Mouse (Mus musculus): ENCODE measurements at regions not wholly inside any gene's neighbourhood (a gene's known extent, or its start where the extent isn't known, plus 50 kb on each side); places are given as distances from the start of the nearest gene placed in this dataset.

DNA sequence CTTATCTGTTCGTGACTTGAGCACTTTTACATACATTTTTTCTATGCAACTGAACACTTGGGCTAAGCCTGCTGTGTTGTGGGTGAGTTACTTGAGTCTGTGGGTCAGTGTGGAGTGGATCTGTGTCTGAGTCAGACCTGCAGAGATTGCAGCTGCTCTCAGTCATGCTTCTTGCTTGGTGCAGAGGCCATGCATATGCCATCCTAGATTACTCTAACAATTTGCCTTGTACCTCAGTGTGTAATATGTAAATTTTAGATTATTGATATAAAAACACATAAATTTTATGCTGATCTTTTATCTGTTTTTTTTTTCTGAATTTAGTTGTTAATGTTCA lies 326.2 kb downstream of the 1700129C05Rik start:
- no peak for DNase-seq (ENCODE audit: low spot score in 2 of 2)

DNA sequence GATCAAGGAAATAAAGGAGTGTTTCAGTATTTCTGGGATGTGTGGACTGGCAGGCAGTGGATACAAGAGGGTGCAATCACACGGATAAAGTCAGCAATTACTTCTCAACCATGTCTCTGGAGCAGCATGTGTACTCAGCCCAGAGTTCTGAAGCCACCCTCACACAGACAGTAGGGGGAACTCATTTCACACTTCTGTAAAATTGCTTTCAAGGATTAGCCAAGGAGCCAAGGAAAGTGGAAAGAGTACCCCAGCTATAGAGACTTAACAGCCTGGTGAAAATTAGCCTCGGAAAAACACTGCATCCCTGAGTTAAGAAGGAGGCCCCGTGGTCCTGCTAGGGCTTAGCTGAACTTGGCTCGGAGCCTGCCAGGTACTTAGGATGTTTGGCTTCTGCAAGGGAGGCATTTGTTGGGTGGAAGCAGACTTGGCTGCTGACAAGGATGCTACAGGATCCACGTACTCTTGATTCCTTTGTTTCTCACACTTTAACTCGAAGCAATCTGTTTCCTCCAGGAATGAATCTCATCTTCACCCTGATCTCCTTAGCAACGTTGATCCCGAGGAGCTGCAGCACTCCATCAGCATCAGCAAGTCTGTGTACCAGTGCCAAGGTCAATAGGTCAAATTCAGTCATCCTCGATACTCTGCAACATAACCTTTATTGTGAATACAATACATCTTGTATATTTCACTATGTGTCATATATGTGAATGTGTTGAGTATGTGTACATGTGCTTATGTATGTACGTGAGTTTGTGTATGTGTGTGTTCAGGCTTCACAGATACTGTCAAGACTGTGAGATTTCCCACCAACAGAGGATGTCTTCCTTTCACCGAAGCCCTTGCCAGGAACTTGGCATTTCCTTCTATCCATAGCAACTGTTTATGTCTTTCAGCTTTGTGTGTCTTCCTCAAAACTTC lies 326.8 kb downstream of the 1700129C05Rik start:
- no peak for DNase-seq (ENCODE audit: low spot score in 2 of 2)

DNA sequence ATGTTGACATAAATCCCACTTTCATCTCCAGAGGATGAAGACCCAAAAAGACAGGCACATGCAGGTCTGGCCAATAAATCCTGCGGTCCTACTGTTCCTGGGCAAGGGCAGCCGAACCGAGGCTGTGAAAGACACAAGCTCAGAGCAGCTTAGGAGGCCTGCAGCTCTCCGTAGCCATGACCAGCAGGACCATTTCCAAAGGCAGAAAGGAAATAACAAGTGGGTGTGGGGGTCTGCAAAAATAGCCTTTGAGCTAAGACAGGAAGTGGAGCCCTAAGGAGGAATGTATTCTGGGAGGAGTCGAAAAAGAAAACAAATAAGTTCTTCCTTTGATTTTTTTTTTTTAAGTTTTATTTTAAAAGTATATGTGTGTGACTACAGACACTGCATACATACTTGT lies 330.1 kb downstream of the 1700129C05Rik start:
- DNase-seq (ENCODE audit: low spot score in 2 of 2) = no peak

DNA sequence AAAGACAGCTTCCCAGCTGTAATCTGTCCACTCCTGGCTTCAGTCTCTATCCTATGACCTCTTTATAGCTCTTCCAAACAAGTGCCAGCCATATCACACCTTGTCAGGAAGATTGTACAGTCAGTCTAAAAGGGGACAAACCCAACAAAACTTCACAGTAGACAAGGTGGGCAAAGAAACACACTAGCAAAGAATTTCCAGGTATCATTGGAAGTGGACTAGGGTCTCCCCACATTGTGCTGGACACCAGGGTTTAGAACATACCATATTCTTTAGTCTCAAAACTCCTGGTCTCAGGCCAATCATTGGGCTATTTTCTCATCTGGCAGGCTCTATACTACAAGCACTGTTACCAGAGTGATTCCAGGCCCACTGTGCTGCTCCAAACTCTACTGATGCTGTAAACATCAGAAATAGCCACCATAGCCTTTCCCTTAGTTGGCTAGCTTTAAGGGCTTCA lies 341.3 kb downstream of the 1700129C05Rik start:
- DNase-seq (ENCODE audit: low spot score in 2 of 2) = no peak

DNA sequence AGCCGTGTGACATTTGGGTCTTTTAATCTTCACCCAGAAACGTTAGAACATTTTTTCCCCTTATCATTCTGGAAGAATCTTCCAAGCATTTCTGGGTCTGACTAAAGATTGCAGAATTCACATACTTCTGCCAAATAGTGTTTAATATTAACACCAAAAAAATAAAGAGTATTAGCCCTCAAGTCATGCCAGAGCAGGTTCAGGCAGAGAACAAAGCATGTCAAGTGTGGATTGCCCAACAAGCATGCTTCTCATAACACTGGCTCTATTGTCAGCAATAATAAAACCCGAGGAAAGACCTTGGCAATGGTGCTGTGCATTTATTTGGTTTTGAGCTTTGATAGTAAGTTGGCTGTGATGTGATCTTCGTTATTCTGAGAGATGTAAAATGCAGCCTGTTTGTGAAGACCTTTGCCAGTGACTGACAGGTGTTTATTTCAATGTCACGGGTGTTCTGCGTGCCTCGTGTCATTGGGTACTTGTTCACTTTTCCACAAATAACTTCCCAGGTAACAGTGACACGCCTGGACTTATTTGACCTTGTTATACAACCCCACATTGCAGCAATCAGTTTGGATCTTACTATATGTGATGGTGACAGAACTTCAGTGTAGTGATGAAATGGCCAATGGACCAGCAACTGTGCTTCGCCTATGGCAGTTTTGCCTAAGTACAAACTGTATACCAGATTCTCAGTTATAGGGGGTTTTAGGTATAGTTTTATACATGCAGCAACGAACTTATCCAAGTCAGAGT lies 354.3 kb downstream of the 1700129C05Rik start:
- no peak for DNase-seq (ENCODE audit: low spot score in 2 of 2)

DNA sequence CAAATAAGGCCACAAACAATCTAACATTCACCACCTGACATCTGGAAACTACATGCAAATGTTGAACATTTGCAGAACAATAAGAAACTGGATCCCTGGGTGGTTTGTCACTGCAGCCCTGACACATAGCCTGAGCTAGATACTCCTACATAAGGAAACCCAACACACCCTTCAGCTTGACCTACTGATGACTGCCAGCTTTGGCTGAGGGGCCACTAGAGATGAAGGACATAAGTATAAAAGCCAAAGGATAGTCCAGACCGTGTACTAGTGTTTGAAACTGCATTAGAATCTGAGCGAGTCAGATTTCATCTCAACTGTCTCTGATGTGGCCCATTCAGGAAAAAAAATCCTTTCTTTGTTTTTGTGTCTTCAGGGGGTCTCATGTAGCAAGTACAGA lies 355.1 kb downstream of the 1700129C05Rik start:
- DNase-seq (ENCODE audit: low spot score in 2 of 2) = no peak

DNA sequence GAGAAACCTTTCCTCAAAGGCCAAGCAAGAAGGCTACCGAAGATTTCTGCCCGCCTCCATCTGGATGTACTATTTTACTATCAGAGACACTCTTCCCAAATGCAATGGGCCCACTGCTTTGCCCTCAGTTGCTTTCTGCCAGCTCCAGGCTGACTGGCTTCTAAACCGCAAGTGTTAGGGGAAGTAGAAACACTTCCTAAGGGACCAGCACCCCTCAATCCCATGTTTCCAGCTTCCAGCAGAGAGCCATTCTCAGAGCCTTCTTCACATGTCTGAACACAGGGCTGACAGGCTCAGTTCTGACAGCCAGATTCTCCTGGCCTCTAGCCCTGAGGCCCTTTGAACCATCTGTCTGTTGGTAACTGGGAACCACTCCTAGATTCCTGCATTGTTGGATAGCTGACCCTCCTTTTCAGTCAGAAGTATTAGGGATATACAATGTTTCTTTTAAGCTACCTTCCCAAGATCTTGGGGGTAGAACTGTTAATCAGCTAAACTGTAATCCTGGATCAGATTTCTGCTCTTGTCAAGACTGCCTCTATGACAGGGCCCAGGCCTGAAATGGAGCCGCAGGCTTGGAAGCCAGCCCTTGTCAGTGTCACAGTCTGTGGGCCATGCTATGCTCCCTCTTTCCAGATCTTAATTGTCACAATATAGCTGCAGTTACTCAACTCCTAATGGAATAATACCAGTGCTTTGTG lies 355.8 kb downstream of the 1700129C05Rik start:
- DNase-seq (ENCODE audit: low spot score in 2 of 2) = no peak

DNA sequence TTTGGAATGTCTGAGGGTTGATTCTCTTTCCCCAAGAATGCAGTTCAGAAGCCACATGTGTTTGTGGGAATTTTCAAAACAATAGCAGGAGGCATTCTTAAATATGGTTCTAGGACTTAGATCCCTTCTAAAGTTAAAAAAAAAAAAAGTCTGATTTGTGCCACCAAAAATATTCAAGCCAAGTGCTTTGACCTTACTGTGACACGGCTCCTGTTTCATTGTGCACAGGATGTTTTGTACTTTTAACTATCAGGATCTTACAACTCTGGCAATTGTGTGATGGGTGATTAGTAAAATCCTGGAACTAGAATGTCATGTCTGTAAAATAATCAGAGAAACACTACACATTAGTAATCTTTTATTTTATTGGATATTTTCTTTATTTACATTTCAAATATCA lies 359.5 kb downstream of the 1700129C05Rik start:
- no peak for DNase-seq (ENCODE audit: low spot score in 2 of 2)

DNA sequence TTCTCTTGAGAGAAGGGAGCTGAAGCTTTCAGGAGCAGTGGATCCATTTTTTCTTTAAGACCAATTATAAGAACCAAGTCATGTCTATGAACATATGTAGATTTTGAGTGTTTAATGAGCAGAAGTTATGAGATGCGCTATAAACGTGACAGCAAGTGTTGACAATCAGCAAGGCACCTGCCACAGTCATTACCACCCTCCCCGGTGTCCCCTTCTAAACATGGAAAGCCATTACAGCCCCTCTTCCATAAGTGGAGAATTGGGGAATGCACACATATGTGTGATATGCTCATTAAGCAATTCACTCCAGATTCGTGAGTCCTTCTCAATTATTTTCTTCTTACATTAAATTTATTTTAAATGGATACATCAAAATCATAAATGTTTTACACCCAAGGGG lies 362.4 kb downstream of the 1700129C05Rik start:
- DNase-seq (ENCODE audit: low spot score in 2 of 2) = no peak

DNA sequence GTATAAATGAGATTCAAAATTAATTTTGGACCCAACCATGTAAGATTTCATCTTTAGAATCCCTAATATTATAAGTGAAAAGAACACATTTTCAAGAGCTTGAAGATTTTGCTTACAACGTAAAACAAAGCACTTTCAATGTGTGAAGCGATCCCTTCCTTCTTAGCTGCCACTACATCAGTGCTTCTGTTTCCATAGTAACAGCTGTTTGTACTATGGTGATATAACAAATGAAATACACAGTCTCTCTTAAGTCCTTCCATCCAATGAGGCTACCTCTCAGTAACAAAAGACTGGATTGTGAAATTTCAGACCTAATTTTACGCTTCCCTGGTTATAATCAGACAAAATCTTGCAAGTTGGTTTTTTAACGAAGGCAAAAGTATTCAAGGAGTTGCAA lies 364.0 kb downstream of the 1700129C05Rik start:
- DNase-seq (ENCODE audit: low spot score in 2 of 2) = no peak

DNA sequence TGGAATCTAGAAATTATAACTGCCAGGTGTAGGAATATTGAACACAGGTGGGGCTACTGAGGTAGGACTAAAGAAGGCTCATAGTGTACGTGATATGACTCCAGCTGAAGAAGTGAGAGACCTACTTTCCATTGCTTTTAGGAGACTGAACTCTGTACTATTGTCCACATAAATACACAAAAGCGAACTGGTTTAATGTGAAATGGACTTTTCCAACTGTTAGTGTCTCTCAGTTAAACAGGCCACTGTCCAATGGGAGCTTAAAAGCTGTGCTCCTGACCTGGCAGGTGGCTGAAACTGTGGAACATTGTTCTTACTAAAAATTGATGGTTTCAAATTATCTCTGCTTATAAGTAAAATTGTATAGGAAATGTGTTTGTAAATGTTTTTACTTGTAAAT lies 381.4 kb downstream of the 1700129C05Rik start:
- no peak for DNase-seq (ENCODE audit: low spot score in 2 of 2)

DNA sequence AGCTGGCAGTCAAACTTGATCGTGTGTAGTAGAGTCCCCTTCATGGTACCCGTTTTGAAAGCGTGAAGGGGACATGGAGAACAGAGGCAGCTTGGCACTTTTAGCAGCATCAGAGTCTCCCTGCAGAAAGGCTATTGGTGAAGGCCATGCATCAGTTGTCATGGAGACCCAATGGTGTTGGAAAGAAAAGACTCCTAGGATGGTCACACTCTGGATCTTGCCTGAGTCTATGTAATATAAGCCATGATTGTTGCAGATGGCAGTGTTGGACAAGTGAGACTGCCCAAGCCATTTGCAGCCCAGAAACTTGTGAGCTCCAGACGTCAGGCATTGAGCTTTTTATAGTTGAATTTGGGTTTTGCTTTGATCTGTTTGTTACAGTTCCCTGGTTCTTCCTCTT lies 382.9 kb downstream of the 1700129C05Rik start:
- no peak for DNase-seq (ENCODE audit: low spot score in 2 of 2)

DNA sequence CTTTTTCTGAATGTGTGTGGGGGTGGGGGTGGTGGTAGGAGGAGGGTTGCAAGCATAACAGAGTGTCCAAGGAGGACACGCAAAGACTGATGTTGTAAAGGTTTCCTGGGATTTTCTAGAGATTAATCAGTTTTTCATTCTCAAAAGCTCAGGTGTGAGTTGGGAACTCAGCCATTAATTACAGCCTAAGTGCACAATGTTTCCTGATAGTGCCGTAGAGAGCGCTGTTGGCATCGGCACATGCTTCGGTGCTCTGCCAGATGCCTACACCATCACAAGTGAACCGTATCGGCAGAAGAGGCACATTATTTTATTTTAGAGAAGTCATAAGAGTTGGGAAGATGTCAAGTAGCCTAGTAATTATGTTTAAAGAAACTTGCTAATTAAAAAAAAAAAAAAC lies 388.9 kb downstream of the 1700129C05Rik start:
- DNase-seq (ENCODE audit: low spot score in 2 of 2) = no peak

DNA sequence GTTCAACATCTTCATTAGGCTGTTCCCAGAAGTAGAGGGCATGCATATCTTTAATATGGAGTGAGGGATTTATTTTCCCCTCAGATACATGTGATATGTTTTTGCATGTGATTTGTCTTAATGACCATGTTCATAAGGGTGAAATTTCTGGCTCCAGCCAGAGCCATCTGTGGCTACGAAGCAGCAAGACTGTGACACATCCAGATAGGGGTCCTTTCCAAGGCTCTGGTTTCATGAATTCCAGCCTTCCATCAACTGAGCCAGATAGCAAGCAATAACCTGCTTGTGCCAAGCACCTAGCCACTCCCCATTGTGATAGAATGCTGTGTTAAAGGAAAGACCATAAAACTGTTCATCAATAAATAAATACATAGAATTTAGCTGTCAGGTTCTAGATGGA lies 389.6 kb downstream of the 1700129C05Rik start:
- DNase-seq (ENCODE audit: low spot score in 2 of 2) = no peak

DNA sequence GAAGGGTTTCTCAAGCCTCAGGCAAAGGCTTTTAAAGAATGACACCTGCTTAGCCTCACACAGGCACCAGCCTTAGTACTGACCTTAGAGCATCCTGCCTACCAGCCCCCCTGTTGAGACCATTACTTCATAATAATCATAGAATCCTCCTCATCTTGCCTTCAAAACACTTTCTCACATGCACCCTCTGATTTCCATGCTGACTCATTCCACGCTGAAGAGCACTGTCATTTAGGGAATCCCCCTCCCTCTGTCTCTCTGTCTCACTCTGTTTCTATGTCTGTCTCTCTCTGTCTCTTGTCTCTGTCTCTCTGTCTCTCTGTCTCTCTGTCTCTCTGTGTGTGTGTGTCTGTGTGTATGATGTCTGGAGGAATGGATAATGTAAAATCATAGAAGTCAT lies 416.3 kb downstream of the 1700129C05Rik start:
- DNase-seq (ENCODE audit: low spot score in 2 of 2) = no peak

DNA sequence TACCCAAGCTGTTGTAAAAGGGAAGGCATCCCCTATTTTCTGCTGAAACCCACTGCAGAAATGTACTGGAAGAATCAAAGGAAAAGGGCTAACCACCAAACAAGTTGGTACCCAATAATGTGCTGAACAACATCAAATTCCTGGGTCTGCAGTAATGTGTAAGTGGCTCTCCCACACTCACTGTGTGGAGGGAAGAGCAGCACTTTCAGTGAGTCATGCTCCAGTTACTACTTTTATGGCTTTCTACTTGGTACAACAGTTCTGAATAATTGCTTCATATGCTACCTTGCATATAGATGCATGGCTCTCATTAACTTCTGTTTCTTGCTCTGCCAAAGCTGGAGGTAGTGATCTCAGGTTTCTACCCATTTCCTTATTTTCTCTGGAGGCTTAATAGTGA lies 427.8 kb downstream of the 1700129C05Rik start:
- no peak for DNase-seq (ENCODE audit: low spot score in 2 of 2)

DNA sequence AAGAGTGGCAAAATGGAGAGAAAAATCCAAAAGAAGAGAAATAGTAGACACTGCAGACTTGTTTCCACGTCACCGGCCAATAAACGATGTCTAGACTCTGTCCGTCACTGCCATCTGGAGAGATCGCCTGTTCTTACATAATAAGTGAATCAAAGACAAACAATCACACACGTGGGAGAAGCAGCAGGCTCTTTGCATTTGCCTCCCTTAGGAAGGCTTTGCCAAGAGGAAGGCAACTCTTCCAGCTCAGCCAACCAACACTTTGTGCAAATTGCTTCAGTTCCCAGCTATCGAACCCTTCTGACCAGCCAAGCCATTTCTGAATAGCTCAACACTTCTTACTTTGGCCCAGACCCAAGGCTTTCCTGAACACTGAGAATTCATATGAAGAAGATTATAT lies 432.8 kb downstream of the 1700129C05Rik start:
- DNase-seq (ENCODE audit: low spot score in 2 of 2) = no peak

DNA sequence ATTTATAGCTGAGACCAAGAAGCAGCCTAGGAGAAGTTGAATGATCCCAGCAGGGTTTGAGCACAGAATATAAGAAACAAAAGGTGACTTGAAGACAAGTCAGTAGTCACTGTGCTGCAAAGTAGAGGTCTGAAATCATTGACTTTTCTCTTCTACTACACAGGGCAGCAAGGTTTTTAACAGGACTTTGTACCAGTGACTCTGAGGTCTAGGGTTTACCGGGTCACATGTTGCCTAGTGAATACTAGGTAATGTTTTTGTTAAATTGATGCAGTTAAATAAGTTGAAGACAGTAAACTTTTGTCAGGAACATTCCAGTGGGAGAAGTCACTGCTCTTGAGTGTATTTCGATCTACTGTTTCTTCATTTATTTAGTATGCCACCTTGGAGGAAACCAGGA lies 433.4 kb downstream of the 1700129C05Rik start:
- no peak for DNase-seq (ENCODE audit: low spot score in 2 of 2)

DNA sequence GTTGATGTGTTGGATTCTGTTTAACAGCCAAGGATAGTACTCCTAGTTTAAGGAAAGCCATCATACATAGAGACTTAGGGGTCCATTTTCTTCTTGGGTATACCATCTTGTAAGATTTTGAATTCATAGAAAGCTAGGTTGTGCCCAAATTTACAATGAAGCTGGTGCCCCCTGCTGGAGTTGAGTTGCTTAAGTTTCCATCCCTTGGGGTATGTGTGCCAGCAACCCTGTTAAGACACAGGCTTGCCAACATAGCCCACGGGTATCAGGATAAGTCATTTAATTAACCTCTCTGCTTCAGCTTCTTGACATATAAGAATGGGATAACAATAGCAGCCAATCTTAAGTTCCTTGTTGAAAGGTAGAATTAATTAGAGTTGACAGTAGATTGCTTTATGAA lies 440.9 kb downstream of the 1700129C05Rik start:
- DNase-seq (ENCODE audit: low spot score in 2 of 2) = peak in 1 of 2 experiments; percentile 29

DNA sequence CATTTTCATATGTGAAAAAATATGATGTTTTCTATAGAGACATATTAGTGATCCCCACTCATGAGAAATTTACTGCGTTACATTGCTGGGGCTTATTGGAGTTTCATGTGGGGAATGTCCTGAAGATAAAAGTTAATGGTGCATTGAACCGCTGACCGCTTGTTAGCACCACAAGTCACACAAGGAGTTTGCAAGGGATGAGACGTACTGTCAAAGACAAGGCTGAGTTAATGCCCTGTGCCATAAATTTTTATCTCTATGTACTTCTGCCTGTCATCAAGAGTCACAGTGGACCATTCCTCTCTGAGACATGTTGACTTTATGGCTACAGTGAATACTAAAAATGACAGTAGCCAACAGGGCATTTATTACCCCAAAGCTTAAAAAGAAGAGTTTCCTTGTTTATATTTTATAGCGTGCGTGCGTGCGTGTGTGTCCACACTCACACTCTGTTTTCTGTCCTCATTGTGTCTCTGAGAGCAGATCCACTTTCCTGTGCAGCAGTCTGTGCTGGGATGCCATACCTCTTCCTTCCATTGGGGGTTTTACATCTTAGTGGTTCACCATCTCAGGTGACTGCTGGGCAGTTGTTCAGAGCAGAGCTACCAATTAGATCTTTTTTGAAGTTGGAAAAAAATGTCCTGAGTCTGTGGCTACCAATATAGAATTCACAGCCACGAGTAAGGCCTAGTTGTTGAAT lies 451.4 kb downstream of the 1700129C05Rik start:
- no peak for DNase-seq (ENCODE audit: low spot score in 2 of 2)

DNA sequence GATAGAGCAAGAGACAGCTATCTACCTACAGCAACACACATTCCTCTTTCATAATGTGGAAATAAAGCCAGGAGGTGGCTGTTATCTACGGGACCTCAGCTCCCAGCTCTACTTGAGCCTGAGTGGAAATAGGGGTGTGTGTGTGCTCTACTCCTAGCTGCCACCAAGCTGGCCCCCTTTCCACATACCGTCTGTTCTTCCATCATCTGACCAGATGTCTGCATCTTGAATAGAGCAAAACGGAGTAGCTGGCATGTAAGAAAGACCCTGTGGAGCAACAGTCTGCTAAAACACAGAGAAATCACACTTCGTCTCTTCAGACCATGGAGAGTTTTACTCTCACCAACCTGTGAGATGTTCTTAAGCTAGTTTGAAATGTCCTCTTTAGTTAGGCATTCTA lies 454.9 kb downstream of the 1700129C05Rik start:
- no peak for DNase-seq (ENCODE audit: low spot score in 2 of 2)

DNA sequence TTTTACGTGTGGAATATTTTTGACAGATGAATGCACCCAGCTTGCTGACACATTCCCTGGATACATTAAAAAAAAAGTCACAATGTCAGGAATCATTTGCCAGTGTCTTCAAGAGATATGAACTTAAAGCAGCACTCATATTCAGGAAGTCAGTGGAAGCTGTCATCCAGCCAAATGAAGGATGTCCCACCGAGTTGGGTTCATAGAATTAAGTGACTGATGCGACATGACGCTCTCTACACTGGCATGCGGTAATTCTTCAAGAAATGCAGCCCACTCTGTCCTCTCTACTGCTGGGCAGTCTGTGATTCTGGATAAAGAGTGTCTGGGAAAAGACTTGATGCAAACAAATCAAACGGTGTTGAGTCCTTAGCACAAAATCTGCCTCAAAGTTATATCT lies 463.9 kb downstream of the 1700129C05Rik start:
- DNase-seq (ENCODE audit: low spot score in 2 of 2) = no peak

All from spleen, postnatal 10 days (tissue).